Mouse (Mus musculus) E14TG2a.4 (cell line): ENCODE results near the gene Klf7.

Experiments
- CTCF ChIP-seq: conservative IDR thresholded peaks from 2 replicates; pipeline ENCODE4 v1.5.1; 2014; ENCODE audit warnings: low read length
- NANOG ChIP-seq: IDR thresholded peaks from 2 replicates; pipeline ENCODE4 v1.6.1; 2014; ENCODE audit warnings: borderline replicate concordance, low read length, mixed read lengths

DNA sequence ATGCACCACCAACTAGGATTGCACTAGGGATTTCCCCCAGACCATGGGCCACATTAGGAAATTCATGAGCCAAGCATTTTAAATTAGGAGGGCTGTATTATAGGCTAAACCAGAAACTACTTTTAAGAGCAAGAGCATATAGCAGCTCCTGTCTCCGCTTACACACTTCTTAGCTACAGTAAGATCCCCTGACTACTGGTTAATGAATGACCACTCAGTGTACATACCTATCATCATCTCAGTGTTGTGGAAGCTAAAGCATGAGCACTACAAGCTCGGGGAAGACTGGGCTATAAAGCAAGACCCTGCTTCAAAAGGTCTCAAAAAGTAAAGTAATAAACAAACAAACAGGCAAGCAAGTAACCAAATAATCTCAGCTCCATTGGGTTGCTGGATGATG is 65.5 kb downstream of the Klf7 start:
- no peak for TF ChIP-seq CTCF
- TF ChIP-seq NANOG = no peak
